Mouse (Mus musculus) embryonic facial prominence, embryonic 11.5 days (tissue): ENCODE measurements around the gene Sp140. TPM values are rescaled to one million over a fixed set of nuclear protein-coding genes. Genes with fewer than 3 reads are reported as not detected.
"Not testable (repeated sequence)": the region's sequence is repeated elsewhere in the genome, so short reads cannot be mapped to it uniquely, and the experiment has no call there.

Experiments
- ATAC-seq: fragments of 200-750 bp; cut with Nextera tagmentation; replicated peaks from 2 replicates; pipeline ENCODE4 v1.8.0; 2017; ENCODE audit warnings: low read depth; ENCODE audit not compliant: insufficient number of reproducible peaks, low FRiP score, low TSS enrichment
- DNase-seq: peaks from one replicate; pipeline ENCODE4 v3.0.0-alpha.2; 2015; ENCODE audit warnings: low spot score
- H3K27ac ChIP-seq: fragments of 300-500 bp; sonication (generic); replicated peaks from 2 replicates; pipeline ENCODE4 v1.5.1; 2014; ENCODE audit warnings: mild to moderate bottlenecking, low read depth, low read length, control low read depth
- H3K27me3 ChIP-seq: fragments of 300-500 bp; sonication (generic); 2 replicates; pipeline ENCODE4 v1.6.1; 2014; ENCODE audit warnings: mild to moderate bottlenecking, low read length, moderate library complexity, mixed read lengths; ENCODE audit not compliant: control insufficient read depth, insufficient read depth
- H3K36me3 ChIP-seq: fragments of 300-500 bp; sonication (generic); replicated peaks from 2 replicates; pipeline ENCODE4 v1.6.1; 2014; ENCODE audit warnings: low read depth, mild to moderate bottlenecking, low read length, moderate library complexity, mixed read lengths; ENCODE audit not compliant: control insufficient read depth, insufficient read depth
- H3K4me1 ChIP-seq: fragments of 300-500 bp; sonication (generic); 2 replicates; pipeline ENCODE4 v1.6.1; 2014; ENCODE audit warnings: low read length, mixed read lengths; ENCODE audit not compliant: control insufficient read depth, insufficient read depth
- H3K4me2 ChIP-seq: fragments of 300-500 bp; sonication (generic); 2 replicates; pipeline ENCODE4 v1.6.1; 2014; ENCODE audit warnings: low read depth, mild to moderate bottlenecking, control low read depth, low read length, moderate library complexity
- H3K4me3 ChIP-seq: fragments of 300-500 bp; sonication (generic); 2 replicates; pipeline ENCODE4 v1.5.1; 2014; ENCODE audit warnings: low read depth, low read length, control low read depth
- H3K9ac ChIP-seq: fragments of 300-500 bp; sonication (generic); replicated peaks from 2 replicates; pipeline ENCODE4 v1.6.1; 2014; ENCODE audit warnings: mild to moderate bottlenecking, control low read depth, low read length
- H3K9me3 ChIP-seq: fragments of 300-500 bp; sonication (generic); replicated peaks from 2 replicates; pipeline ENCODE4 v1.6.1; 2016; ENCODE audit warnings: mild to moderate bottlenecking, low read length, inconsistent platforms, mixed read lengths; ENCODE audit not compliant: control insufficient read depth
- WGBS: fragments of 180-500 bp; shearing (Covaris S2); extraction: QIAGEN DNeasy Blood & Tissue Kit; methylation state at CpG from one replicate; pipeline ENCODE4 v1.1.7; 2014; 5-methylcytosine and 5-hydroxymethylcytosine counted together
- polyA plus RNA-seq: library from polyadenylated mRNA; unstranded; fragments of >200 nt; fragmentation: Nextera tagmentation; extraction: Ambion mirVana; gene quantifications from 2 replicates; pipeline ENCODE4 v1.2.1, GENCODE M21; 2014

The Sp140 gene
- polyA plus RNA-seq: 1.0 and 1.3 TPM in 2 replicates

DNA sequence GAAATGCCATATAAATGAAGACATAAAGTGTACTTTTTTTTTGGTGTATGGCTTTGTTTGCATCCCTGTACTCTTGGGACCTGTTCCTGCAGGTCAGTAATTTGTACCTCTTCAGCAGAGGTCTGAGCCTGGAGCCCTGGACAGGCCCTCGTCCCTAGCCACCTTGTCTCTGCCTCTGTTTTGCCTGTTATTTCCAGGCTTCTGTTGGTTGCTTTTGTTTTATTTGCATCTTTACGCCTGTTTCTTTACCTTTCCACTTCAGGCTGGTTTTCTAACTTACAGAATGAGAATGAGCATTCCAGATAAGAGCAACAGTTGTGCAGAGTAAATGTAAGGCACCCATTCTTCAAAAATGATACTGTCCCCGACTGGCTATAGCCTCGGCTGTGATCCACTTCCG lies at the start of gene Sp140:
Sp140 (plus strand) TSS at position 301 of the 400 bp plus-strand sequence.
- not testable (repeated sequence) for H3K4me2 ChIP-seq, H3K36me3 ChIP-seq, H3K4me1 ChIP-seq, H3K27me3 ChIP-seq, DNase-seq, H3K4me3 ChIP-seq, ATAC-seq, H3K9me3 ChIP-seq, H3K27ac ChIP-seq, H3K9ac ChIP-seq
- no CpG with 5 or more reads among the region's 5 CpGs for WGBS

DNA sequence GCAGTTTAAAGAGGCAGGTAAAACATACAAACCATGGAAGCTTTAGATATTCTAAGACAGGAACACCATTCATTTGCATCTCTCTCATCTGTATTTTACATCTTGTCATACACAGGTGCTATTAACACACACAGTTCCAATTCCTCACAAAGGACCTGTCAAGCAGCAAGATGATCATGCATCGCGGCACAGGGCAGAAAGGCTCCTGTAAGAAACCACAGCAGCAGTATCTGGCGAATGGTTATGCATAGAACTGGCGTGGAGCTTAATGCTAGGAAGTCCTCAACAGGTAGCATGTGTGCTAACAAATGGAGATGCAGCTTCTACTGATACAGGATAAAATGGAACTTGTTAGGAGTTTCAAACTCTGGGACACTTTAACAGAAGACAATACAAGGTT lies 44.9 kb upstream of the Sp140 start:
- DNase-seq, H3K9ac ChIP-seq, H3K27me3 ChIP-seq, H3K36me3 ChIP-seq, ATAC-seq, H3K9me3 ChIP-seq, H3K4me1 ChIP-seq, H3K4me2 ChIP-seq, H3K4me3 ChIP-seq, H3K27ac ChIP-seq: not testable (repeated sequence)
- 86% methylated on average over 4 of the region's 4 CpGs for WGBS

DNA sequence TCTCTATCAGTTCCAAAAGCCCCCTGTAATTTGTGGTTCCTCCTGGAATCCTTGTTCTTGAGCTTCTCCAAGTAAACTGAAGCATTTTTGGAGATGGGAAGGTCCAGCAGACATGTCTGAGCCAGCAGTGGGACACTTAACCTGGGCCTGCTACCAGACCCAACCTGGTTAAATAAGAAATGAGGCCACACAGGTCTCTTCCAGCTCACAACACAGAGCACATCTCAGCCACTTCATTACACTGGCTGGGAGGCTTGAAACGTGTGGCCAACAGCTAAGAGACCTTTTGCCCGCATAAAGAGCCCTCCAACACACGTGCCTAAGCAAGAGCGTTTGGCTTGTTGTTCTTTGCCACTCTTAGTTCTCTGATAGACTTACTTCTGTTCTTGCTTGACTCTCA lies 26.6 kb upstream of the Sp140 start:
- DNase-seq, ATAC-seq, H3K9me3 ChIP-seq, H3K36me3 ChIP-seq, H3K4me3 ChIP-seq, H3K9ac ChIP-seq, H3K27me3 ChIP-seq, H3K27ac ChIP-seq, H3K4me2 ChIP-seq, H3K4me1 ChIP-seq: not testable (repeated sequence)
- WGBS: 66% methylated on average over 4 of the region's 4 CpGs

DNA sequence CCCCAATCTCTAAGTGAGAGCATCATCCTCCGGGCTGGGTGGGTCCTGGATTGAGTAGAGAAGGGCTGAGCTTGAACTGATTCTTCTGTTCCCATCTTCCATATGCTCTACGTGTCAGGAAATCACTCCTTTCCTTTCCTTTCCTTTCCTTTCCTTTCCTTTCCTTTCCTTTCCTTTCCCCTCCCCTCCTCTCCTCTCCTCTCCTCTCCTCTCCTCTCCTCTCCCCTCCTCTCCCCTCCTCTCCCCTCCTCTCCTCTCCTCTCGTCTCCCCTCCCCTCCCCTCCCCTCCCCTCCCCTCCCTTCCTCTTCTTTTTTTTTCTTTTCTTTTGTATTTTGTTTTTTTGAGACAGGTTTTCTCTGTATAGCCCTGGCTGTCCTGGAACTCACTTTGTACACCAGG lies 24.8 kb upstream of the Sp140 start, which contains the start of gene G530012D18Rik:
G530012D18Rik (plus strand) TSS at position 301 of the 400 bp plus-strand sequence.
- H3K36me3 ChIP-seq, H3K4me3 ChIP-seq, ATAC-seq, H3K27ac ChIP-seq, DNase-seq, H3K4me2 ChIP-seq, H3K9ac ChIP-seq, H3K4me1 ChIP-seq, H3K27me3 ChIP-seq, H3K9me3 ChIP-seq: not testable (repeated sequence)
- 75% methylated on average over 2 of the region's 3 CpGs for WGBS

DNA sequence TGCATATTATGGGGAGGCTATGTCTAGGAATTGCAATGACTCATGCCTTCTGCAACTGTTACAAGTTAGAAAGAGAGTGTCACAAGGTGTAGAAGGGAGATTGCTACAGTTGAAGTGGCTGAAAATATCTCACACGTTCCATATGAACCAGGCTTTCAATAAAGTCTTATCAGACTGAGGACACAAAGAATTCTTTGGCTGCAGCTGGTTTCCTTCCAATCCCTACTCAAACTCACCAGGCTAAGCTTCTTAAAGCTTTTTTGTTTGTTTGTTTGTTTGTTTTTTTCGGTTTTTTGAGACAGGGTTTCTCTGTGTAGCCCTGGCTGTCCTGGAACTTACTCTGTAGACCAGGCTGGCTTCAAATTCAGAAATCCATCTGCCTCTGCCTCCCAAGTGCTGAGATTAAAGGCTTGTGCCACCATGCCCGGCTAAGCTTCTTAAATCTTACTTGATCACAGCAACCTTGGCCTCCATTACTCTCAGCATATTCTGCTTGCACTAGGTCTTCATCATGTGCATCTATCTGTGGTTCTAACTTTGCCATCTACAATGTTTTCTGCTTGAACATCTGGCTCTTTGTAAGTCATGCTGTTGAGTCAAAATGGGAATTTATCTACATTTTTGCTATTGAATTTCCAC lies 21.7 kb upstream of the Sp140 start:
- H3K27me3 ChIP-seq, H3K4me3 ChIP-seq, H3K9me3 ChIP-seq, DNase-seq, ATAC-seq, H3K4me1 ChIP-seq, H3K9ac ChIP-seq, H3K36me3 ChIP-seq, H3K4me2 ChIP-seq, H3K27ac ChIP-seq: not testable (repeated sequence)
- WGBS: 58% methylated on average over 2 of the region's 3 CpGs

DNA sequence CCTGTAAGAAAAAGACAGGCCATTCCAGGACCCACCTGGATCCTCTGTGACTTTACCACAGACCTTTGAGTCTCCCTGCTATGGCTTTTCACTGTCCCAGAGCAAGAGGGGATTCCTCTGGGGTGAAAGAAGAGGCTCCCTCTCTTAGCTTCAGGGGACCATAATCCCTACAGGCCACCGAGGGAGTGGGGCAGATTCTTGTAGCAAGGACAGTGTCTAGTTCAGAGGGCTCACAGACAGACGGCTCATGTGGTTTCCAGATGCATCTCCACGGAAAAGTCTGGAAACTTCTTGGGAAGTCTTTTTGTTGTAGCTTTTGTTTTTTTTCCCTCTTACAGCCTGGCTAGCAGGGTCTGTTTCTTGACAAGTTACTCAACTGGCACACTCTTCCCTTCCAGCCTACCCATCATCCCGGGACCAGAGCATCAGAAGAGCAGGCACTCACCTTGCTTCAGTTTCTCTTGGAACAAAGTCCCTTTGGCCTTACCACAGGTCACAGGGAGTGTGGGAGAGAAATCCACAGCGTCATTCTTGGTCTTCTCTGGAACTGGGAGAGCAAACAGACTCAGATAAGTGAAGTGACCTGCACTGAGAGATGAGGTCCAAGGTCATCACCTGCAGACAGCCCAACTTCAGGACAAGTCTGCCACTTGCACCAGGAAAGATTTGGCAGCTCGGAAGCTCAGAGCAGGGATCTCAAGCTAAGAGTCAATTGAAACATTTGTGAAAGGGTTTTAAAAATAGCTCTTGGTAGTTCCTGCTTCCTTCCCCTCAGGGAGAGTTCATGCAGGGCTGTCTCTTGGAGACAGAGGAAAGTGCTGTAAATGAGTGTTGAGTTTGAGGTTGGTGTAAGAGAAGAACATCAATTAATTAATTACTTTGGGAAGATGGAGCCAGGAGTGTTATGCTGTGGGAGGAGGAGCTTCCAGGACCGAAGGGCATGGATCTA lies 20.7 kb upstream of the Sp140 start:
- H3K4me2 ChIP-seq, ATAC-seq, H3K4me3 ChIP-seq, H3K27me3 ChIP-seq, H3K9ac ChIP-seq, H3K27ac ChIP-seq, H3K36me3 ChIP-seq, H3K4me1 ChIP-seq, DNase-seq, H3K9me3 ChIP-seq: not testable (repeated sequence)
- 56% methylated on average over 5 of the region's 7 CpGs for WGBS

DNA sequence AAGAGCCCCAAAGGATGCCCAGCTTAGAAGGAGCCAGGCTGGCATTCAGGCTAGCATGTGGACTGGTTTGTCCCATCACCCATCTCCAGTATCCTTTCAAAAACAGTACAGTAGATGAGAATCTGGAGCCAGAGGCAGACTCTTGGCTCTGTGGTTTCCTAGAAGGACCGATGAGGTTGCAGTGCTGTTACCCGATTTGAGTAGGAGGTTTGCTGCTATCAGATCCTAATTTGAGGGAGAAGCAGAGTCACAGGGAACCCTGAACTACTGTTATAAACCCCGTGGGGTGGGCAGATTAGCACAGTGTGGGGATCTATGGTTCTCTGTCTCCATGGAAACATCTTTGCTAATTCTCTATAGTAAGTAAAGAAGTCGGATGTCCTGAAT lies 20.0 kb upstream of the Sp140 start:
- H3K4me3 ChIP-seq, DNase-seq: not testable (repeated sequence)
- WGBS: 85% methylated on average over 2 of the region's 4 CpGs

DNA sequence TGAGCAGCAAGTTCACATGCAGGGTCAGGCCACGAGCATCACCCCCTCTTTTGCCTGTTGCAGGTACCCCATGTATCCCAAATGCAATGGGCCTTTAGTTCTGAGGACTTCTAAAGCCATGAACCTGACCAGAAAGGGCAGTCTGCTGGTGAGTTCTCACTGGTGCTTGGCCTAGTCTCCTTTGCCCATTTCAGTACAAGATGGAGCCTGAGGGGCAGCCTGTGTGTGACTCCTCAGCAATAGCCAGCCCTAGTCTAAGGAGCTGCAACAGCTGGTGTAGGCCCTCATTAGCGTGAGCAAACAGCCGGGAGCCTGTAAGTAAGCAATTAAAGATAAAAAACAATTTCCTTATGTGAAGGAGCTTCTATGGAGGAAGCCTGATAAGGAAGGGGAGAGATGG lies 19.6 kb upstream of the Sp140 start:
- not testable (repeated sequence) for H3K9ac ChIP-seq, H3K4me1 ChIP-seq, H3K4me3 ChIP-seq, H3K36me3 ChIP-seq, DNase-seq, H3K4me2 ChIP-seq, H3K27ac ChIP-seq, H3K9me3 ChIP-seq, H3K27me3 ChIP-seq
- 78% methylated on average over 3 of the region's 3 CpGs for whole genome bisulfite sequencing
- 0 out of 2 replicates have a peak, but pooled peaks have one; percentile 29 for ATAC-seq

More for the DNA sequence above, 20.0 kb upstream of the Sp140 start:
- not testable (repeated sequence) for H3K27ac ChIP-seq, H3K4me2 ChIP-seq, H3K9me3 ChIP-seq, H3K36me3 ChIP-seq, H3K27me3 ChIP-seq, H3K4me1 ChIP-seq, H3K9ac ChIP-seq
- ATAC-seq: peak; percentile 65; the same call in 1 of the 2 replicates
